Mouse (Mus musculus) midbrain, embryonic 14.5 days (tissue): ENCODE measurements around the gene Pkd2. TPM values are rescaled to one million over a fixed set of nuclear protein-coding genes. Genes with fewer than 3 reads are reported as not detected.

ENCODE experiments used
- ATAC-seq: fragments of 200-750 bp; cut with Nextera tagmentation; 2 replicates; pipeline ENCODE4 v1.8.0; 2017; ENCODE audit warnings: moderate number of reproducible peaks, moderate library complexity; ENCODE audit not compliant: low FRiP score, low TSS enrichment
- DNase-seq: peaks from one replicate; pipeline ENCODE4 v3.0.0-alpha.2; 2015
- H3K27ac ChIP-seq: fragments of 300-500 bp; sonication (generic); replicated peaks from 2 replicates; pipeline ENCODE4 v1.5.1; 2014; ENCODE audit warnings: mild to moderate bottlenecking, low read depth, low read length, moderate library complexity
- H3K27me3 ChIP-seq: fragments of 300-500 bp; sonication (generic); 2 replicates; pipeline ENCODE4 v1.6.1; 2014; ENCODE audit warnings: low read length, control low read depth, mixed read lengths; ENCODE audit not compliant: control insufficient read depth, insufficient read depth
- H3K36me3 ChIP-seq: fragments of 300-500 bp; sonication (generic); 2 replicates; pipeline ENCODE4 v1.6.1; 2014; ENCODE audit warnings: low read length, control low read depth; ENCODE audit not compliant: control insufficient read depth, insufficient read depth
- H3K4me1 ChIP-seq: fragments of 300-500 bp; sonication (generic); 2 replicates; pipeline ENCODE4 v1.6.1; 2014; ENCODE audit warnings: mild to moderate bottlenecking, antibody characterized with exemption, low read length, control low read depth; ENCODE audit not compliant: control insufficient read depth, insufficient read depth
- H3K4me2 ChIP-seq: fragments of 300-500 bp; sonication (generic); 2 replicates; pipeline ENCODE4 v1.6.1; 2014; ENCODE audit warnings: mild to moderate bottlenecking, low read length, moderate library complexity
- H3K4me3 ChIP-seq: fragments of 300-500 bp; sonication (generic); replicated peaks from 2 replicates; pipeline ENCODE4 v1.5.1; 2014; ENCODE audit warnings: low read depth, low read length
- H3K9ac ChIP-seq: fragments of 300-500 bp; sonication (generic); replicated peaks from 2 replicates; pipeline ENCODE4 v1.6.1; 2014; ENCODE audit warnings: mild to moderate bottlenecking, low read length, moderate library complexity
- H3K9me3 ChIP-seq: fragments of 300-500 bp; sonication (generic); 2 replicates; pipeline ENCODE4 v1.6.1; 2016; ENCODE audit warnings: low read length, control low read depth, mixed read lengths; ENCODE audit not compliant: control insufficient read depth
- WGBS: fragments of 180-500 bp; shearing (Covaris S2); extraction: QIAGEN DNeasy Blood & Tissue Kit; methylation state at CpG from one replicate; pipeline ENCODE4 v1.1.7; 2014; 5-methylcytosine and 5-hydroxymethylcytosine counted together
- polyA plus RNA-seq: library from polyadenylated mRNA; unstranded; fragments of >200 nt; fragmentation: Nextera tagmentation; extraction: Ambion mirVana; gene quantifications from 2 replicates; pipeline ENCODE4 v1.2.1, GENCODE M21; 2014

Gene Pkd2
- polyA plus RNA-seq, 1 experiment from 2014 or later, result 10.0 TPM

DNA sequence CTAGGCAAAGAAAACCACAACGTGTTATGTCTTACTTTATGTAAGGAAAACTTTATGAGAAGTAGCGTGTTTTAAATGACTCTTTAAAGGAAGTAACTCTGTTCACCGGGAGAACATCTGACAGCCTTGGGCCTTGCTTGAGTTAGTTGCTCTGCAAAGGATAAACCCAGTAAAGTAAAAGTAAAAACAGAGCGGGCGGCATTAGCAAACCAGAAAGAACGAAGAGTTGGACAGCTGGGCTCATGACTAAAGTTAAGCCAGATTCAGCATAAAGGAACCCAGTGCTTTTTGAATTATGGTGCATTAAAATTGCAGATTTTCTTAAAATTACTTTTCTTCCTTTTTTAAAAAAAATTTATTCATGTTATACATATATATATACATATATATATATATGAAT, 4.7 kb upstream of the Pkd2 start:
- Histone ChIP-seq H3K4me1 (peaks cover 9% of the 10 kb centered on the region; the same call in 1 of the 2 replicates), H3K9me3 (no peaks in the 10 kb centered on the region), H3K9ac (no peak overlapping the region), H3K4me2 (no peak overlapping the region), H3K27me3 (no peaks in the 10 kb centered on the region), H3K4me3 (no peak overlapping the region), H3K36me3 (no peaks in the 10 kb centered on the region), H3K27ac (no peak overlapping the region)
- ATAC-seq (no peak), DNase-seq (no peak)
- WGBS, result 93% methylated on average over 6 of the region's 6 CpGs

DNA sequence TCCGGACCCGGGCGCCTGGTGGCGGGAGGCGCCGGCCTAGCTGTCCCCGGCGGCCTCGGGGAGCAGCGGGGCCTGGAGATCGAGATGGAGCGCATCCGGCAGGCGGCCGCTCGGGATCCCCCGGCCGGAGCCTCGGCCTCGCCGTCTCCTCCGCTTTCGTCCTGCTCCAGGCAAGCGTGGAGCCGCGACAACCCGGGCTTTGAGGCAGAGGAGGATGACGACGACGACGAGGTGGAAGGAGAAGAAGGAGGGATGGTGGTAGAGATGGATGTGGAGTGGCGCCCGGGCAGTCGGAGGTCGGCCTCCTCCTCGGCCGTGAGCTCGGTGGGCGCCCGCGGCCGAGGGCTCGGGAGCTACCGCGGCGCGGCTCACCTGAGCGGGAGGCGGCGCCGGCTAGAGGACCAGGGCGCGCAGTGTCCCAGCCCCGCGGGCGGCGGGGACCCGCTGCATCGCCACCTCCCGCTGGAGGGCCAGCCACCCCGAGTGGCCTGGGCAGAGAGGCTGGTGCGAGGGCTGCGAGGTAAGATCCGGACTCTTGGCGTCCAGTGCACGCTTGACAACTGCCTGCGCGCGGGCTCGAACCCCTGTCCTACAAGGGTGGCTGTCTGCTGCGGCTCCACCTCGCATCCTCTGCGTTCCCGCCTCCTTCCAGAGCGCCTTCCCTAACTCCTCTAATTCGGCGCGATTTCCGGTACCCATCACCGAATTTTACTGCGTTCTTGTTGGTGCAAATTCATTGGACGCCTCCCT, 631 bp downstream of the Pkd2 start:
- no peaks in the 10 kb centered on the region for H3K27me3 ChIP-seq
- peak overlapping the region; percentile 72 for H3K4me2 ChIP-seq
- peak overlapping the region; percentile 96 for H3K27ac ChIP-seq
- H3K36me3 ChIP-seq, result no peaks in the 10 kb centered on the region
- peak overlapping the region; percentile 97 for H3K9ac ChIP-seq
- DNase-seq, result peak; percentile 74
- under 1% methylated on average over 67 of the region's 82 CpGs for WGBS
- peak overlapping the region; percentile 80 for H3K4me3 ChIP-seq
- peaks cover 16% of the 10 kb centered on the region; the same call in 1 of the 2 replicates for H3K4me1 ChIP-seq
- no peaks in the 10 kb centered on the region for H3K9me3 ChIP-seq
- ATAC-seq, result peak; percentile 76

DNA sequence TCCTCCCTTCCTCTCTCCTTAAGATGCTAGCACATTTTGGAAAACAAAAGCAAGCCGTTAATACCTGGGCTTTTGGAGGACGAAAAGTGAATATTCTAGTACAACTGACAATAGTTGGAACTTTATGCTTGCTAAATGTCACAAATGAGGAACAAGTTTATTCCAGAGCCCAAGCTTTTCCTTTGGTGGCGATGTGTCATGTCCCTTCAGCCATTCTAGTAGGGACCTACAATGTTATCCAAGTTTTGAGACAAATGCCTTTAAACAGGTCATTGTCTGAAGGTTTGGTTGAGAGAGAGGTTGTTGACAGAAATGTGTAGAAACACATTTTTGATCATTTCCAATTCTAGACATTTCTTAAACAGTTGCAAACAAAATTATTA, 1.2 kb downstream of the Pkd2 start:
- peaks cover 16% of the 10 kb centered on the region; the same call in 1 of the 2 replicates for H3K4me1 ChIP-seq
- H3K4me2 ChIP-seq, result peak overlapping the region; percentile 72
- ATAC-seq (no peak), DNase-seq (no peak)
- WGBS, result 30% methylated on average over 3 of the region's 3 CpGs
- peaks cover 5% of the 10 kb centered on the region; the same call in 1 of the 2 replicates for H3K36me3 ChIP-seq
- peak overlapping the region; percentile 97 for H3K9ac ChIP-seq
- no peaks in the 10 kb centered on the region for H3K27me3 ChIP-seq
- H3K27ac ChIP-seq, result peak overlapping the region; percentile 96
- H3K9me3 ChIP-seq, result no peaks in the 10 kb centered on the region
- H3K4me3 ChIP-seq, result peak overlapping the region; percentile 80

DNA sequence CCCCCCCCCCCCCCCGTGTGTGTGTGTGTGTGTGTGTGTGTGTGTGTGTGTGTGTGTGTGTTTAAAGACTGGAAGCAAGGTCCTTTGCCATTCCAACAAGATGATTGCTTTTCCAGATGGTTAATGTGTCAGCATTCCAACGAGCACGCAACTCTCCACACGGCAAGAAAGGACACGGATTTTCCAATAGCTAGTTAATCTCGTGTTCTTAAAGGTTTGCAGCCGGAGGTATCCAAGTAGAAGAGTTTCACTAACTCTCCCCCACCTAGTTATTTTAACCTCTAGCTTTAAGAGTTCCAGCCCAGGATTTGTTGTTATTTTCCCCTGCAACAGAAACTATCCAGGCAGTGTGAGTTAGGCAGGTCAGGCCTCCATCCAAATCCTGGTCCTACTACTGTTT, 1.6 kb downstream of the Pkd2 start:
- ATAC-seq (no peak), DNase-seq (peak; percentile 26)
- Histone ChIP-seq H3K27ac (no peak overlapping the region), H3K9me3 (no peaks in the 10 kb centered on the region), H3K4me2 (peak overlapping the region; percentile 72), H3K9ac (0 out of 2 replicates have a peak overlapping the region, but pooled peaks have one; percentile 3), H3K36me3 (peaks cover 5% of the 10 kb centered on the region; the same call in 1 of the 2 replicates), H3K27me3 (no peaks in the 10 kb centered on the region), H3K4me1 (peaks cover 16% of the 10 kb centered on the region; the same call in 1 of the 2 replicates), H3K4me3 (peak overlapping the region; percentile 80)
- WGBS, result 57% methylated on average over 6 of the region's 7 CpGs

DNA sequence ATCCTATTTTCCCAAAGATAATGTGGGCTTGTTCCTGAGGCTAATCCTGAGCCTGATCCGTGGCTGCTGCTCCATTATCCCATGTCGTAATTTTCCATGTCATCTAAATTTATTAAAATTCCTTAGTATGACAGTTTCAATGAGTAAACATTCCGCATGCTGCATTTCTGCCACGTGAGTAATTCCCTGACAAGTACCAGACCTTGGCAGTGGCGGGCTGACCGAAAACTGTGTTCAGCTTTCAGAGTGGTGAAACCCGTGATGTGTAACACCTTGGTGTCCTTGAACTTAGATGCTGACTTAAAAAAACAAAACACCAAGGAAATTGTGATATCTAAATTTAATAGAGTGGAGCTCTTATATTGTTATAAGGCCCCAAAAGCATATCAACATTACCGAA, 6.0 kb downstream of the Pkd2 start:
- H3K9ac ChIP-seq, result no peak overlapping the region
- peaks cover 27% of the 10 kb centered on the region for H3K36me3 ChIP-seq
- H3K27me3 ChIP-seq, result no peaks in the 10 kb centered on the region
- no peak overlapping the region for H3K27ac ChIP-seq
- no peak overlapping the region for H3K4me3 ChIP-seq
- H3K9me3 ChIP-seq, result no peaks in the 10 kb centered on the region
- ATAC-seq (no peak), DNase-seq (no peak)
- no peak overlapping the region for H3K4me2 ChIP-seq
- 0 out of 2 replicates have a peak, but pooled peaks cover 6% of the 10 kb centered on the region for H3K4me1 ChIP-seq
- 85% methylated on average over 8 of the region's 8 CpGs for WGBS

DNA sequence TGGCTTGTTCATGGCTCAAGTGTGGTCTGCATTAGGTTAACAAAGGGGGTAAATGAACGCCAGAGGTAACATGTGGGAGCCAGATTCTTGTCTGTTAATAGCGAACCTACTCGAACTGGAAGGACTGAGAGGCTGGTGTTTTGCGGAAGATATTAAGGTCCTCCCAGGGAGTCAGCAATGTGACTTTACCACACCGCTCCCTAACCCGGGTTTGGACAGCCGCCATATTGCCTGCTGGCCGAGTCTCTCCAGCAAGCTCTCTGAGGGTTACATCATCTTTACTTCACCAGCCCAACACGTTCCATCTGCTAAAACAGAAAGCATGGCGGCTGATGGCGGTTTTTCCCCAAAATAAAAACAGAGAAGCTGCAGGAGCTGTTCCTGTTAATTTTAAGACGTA, 6.5 kb downstream of the Pkd2 start:
- no peak overlapping the region for H3K9ac ChIP-seq
- ATAC-seq, result no peak
- H3K27ac ChIP-seq, result no peak overlapping the region
- peaks cover 30% of the 10 kb centered on the region for H3K36me3 ChIP-seq
- no peak overlapping the region for H3K4me3 ChIP-seq
- H3K27me3 ChIP-seq, result no peaks in the 10 kb centered on the region
- WGBS, result 92% methylated on average over 12 of the region's 12 CpGs
- H3K4me2 ChIP-seq, result no peak overlapping the region
- no peaks in the 10 kb centered on the region for H3K9me3 ChIP-seq
- H3K4me1 ChIP-seq, result 0 out of 2 replicates have a peak, but pooled peaks cover 6% of the 10 kb centered on the region
- no peak for DNase-seq

DNA sequence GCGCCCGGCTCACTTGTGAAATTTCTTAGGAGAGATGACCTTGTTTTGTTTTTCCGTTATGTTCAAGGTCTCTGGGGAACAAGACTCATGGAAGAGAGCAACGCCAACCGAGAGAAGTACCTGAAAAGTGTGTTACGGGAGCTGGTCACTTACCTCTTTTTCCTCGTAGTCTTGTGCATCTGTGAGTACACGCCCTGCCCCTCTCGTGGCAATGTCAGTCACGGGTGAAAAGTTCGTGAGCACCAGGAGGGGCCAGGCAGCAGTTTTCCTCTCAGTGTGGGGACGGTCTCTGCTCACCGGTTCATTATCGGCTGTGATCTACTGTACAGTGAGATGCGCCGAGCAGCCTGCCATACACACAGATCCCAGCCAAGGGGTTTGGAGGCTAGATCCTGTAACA, 7.6 kb downstream of the Pkd2 start:
- H3K4me1 ChIP-seq, result no peaks in the 10 kb centered on the region
- 94% methylated on average over 16 of the region's 16 CpGs for WGBS
- no peak overlapping the region for H3K27ac ChIP-seq
- H3K4me3 ChIP-seq, result no peak overlapping the region
- no peaks in the 10 kb centered on the region for H3K9me3 ChIP-seq
- no peaks in the 10 kb centered on the region for H3K27me3 ChIP-seq
- no peak overlapping the region for H3K9ac ChIP-seq
- peaks cover 37% of the 10 kb centered on the region for H3K36me3 ChIP-seq
- no peak overlapping the region for H3K4me2 ChIP-seq
- DNase-seq (no peak), ATAC-seq (no peak)

DNA sequence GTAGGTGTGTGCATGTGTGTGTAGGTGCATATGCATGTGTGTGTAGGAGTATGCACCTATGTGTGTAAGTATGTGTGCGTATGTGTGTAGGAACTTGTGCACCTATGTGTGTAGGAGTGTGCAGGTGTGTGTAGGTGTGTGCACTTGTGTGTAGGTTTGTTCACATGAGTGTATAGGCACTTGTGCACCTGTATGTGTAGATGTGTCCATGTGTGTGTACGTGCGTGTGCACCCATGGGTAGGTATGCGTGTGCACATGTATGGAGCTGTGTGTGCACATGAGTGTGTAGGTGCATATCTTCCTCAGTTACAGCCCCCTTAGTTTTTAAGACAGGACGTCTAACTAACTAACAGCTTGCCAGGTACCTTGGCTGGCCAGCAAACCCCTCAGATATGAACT, 9.3 kb downstream of the Pkd2 start:
- ATAC-seq, result no peak

DNA sequence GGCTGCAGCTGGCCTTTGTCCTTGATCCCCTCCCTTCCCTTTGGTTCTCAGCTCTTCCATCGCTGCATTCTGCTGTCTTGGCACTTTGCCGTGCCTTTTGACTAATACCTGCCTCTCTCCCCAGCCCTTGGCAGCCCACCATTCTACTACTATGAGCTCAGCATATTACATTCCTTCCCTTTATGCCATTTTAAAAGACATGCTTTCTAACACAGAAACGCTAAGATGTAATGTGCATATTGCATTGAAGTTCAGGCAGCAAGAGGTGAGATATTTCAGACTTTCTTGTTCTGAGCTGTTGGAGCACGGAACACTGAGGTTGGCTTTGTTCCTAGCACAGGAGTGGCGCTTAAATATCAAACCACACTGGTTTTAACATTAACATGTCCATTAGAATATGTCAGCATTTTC, 11.7 kb downstream of the Pkd2 start:
- ATAC-seq (no peak), DNase-seq (no peak)
- H3K9ac ChIP-seq, result no peak overlapping the region
- no peak overlapping the region for H3K4me3 ChIP-seq
- no peak overlapping the region for H3K4me2 ChIP-seq
- H3K9me3 ChIP-seq, result no peaks in the 10 kb centered on the region
- H3K4me1 ChIP-seq, result no peaks in the 10 kb centered on the region
- H3K27me3 ChIP-seq, result no peaks in the 10 kb centered on the region
- peaks cover 38% of the 10 kb centered on the region for H3K36me3 ChIP-seq
- no peak overlapping the region for H3K27ac ChIP-seq
- 86% methylated on average over 5 of the region's 5 CpGs for WGBS

More for the DNA sequence above, 9.3 kb downstream of the Pkd2 start:
- no peak for DNase-seq
- 93% methylated on average over 5 of the region's 5 CpGs for WGBS
- Histone ChIP-seq H3K36me3 (peaks cover 44% of the 10 kb centered on the region), H3K4me2 (no peak overlapping the region), H3K4me1 (no peaks in the 10 kb centered on the region), H3K27ac (no peak overlapping the region), H3K9ac (no peak overlapping the region), H3K9me3 (no peaks in the 10 kb centered on the region), H3K27me3 (no peaks in the 10 kb centered on the region), H3K4me3 (no peak overlapping the region)
